Mouse (Mus musculus): Measurements from ENCODE around the gene Syngr2.
A peak's percentile ranks its signal among the peaks of the same experiment; 100 is the strongest.
"Not testable (repeated sequence)": the region's sequence is repeated elsewhere in the genome, so short reads cannot be mapped to it uniquely, and the experiment has no call there.

Gene Syngr2

GRCm38 (mm10) chr11:117814704-117815366, 5.4 kb downstream of the Syngr2 start:
- no peak for DNase-seq

- not testable (repeated sequence) for DNase-seq
Observed at GRCm38 (mm10) chr11:117815850-117816249, 6.4 kb downstream of the Syngr2 start.

- DNase-seq = no peak
Observed at GRCm38 (mm10) chr11:117816389-117816996, 7.0 kb downstream of the Syngr2 start.

GRCm38 (mm10) chr11:117819095-117819494, 9.6 kb downstream of the Syngr2 start:
- no peak for DNase-seq

GRCm38 (mm10) chr11:117820173-117820572, 10.7 kb downstream of the Syngr2 start:
- no peak for DNase-seq

- DNase-seq = no peak
Observed at GRCm38 (mm10) chr11:117821868-117822267, 12.4 kb downstream of the Syngr2 start.

- no peak for DNase-seq
Observed at GRCm38 (mm10) chr11:117822728-117823241, 13.3 kb downstream of the Syngr2 start.

GRCm38 (mm10) chr11:117823411-117823810, 13.9 kb downstream of the Syngr2 start:
- no peak for DNase-seq

GRCm38 (mm10) chr11:117824060-117824969, 14.8 kb downstream of the Syngr2 start:
- peak; percentile 78 for DNase-seq

- DNase-seq = peak; percentile 61
Observed at GRCm38 (mm10) chr11:117825333-117826101, 16.0 kb downstream of the Syngr2 start, which contains the start of the genes Afmid and Tk1. Gene Afmid, plus strand, starts transcription at chr11:117825924. Gene Tk1, minus strand, starts transcription at chr11:117826092.

- DNase-seq = no peak
Observed at GRCm38 (mm10) chr11:117826164-117826563, 16.7 kb downstream of the Syngr2 start.

GRCm38 (mm10) chr11:117826916-117827315, 17.4 kb downstream of the Syngr2 start:
- no peak for DNase-seq

- DNase-seq = no peak
Observed at GRCm38 (mm10) chr11:117827386-117827785, 17.9 kb downstream of the Syngr2 start.

- DNase-seq = no peak
Observed at GRCm38 (mm10) chr11:117828149-117828887, 18.9 kb downstream of the Syngr2 start.

- no peak for DNase-seq
Observed at GRCm38 (mm10) chr11:117828888-117829604, 19.6 kb downstream of the Syngr2 start.

- no peak for DNase-seq
Observed at GRCm38 (mm10) chr11:117829671-117830215, 20.3 kb downstream of the Syngr2 start.

GRCm38 (mm10) chr11:117830401-117830800, 20.9 kb downstream of the Syngr2 start:
- DNase-seq = no peak

- peak; percentile 82 for DNase-seq
Observed at GRCm38 (mm10) chr11:117832086-117832969, 22.9 kb downstream of the Syngr2 start.

GRCm38 (mm10) chr11:117833509-117833908, 24.0 kb downstream of the Syngr2 start:
- DNase-seq = not testable (repeated sequence)

- no peak for DNase-seq
Observed at GRCm38 (mm10) chr11:117834086-117834485, 24.6 kb downstream of the Syngr2 start.
